ENCODE assay signal across 10 mouse cellular contexts in genomic region chr4:43383246-43384082, GRCm38 (mm10). TPM values are rescaled to one million over a fixed set of nuclear protein-coding genes. Genes with fewer than 3 reads are reported as not detected.
DNase-seq lines count a peak whose midpoint lies in the region; ATAC-seq and TF ChIP-seq lines count a peak whose summit lies in the region.
"Had no signal": no experiment of that assay in that cellular context is flagged by ENCODE, and none has a peak within 500 bp of the region (broad histone marks: within the 10 kb centered on the region; RNA-seq: fewer than 3 reads in every experiment).

No protein-coding gene starts in this region.

- H3K4me2 ChIP-seq in embryonic facial prominence, embryonic 15.5 days (replicated peaks): peak overlapping the region; percentile 90; the same call in 1 of the 2 replicates

- TF ChIP-seq CTCF in layer of hippocampus, adult 2 months (conservative IDR thresholded peaks at IDR 0.05): no peak
- no peak for TF ChIP-seq CTCF in Patski (IDR thresholded peaks at IDR 0.05)

- peak overlapping the region; percentile 99 for H3K27ac ChIP-seq in layer of hippocampus, adult 2 months
- no peak overlapping the region for H3K27ac ChIP-seq in embryonic facial prominence, embryonic 15.5 days (replicated peaks)

- no peaks in the 10 kb centered on the region for H3K9me3 ChIP-seq in embryonic facial prominence, embryonic 15.5 days (replicated peaks)

- WGBS in embryonic facial prominence, embryonic 15.5 days: 58% methylated on average over 11 of the region's 11 CpGs

- CTCF ChIA-PET in Patski (lab: Charles Lee): interaction anchor here (0.7 to 1.1 kb wide), 4 partner anchors 11 to 15 kb away, joined by 3 to 6 read pairs (median 3); no protein-coding TSS in a partner anchor

- no peak overlapping the region for H3K9ac ChIP-seq in embryonic facial prominence, embryonic 15.5 days

- H3K36me3 ChIP-seq in embryonic facial prominence, embryonic 15.5 days: no peaks in the 10 kb centered on the region

- no peaks in the 10 kb centered on the region for H3K27me3 ChIP-seq in Patski
- H3K27me3 ChIP-seq in embryonic facial prominence, embryonic 15.5 days: no peaks in the 10 kb centered on the region; the same call in 1 of the 2 replicates

- ATAC-seq in Patski: peak; percentile 10
- ATAC-seq in embryonic facial prominence, embryonic 15.5 days (ENCODE audit: insufficient number of reproducible peaks, low FRiP score, low TSS enrichment, low read depth): no peak
- peak; percentile 27; the same call in 1 of the 2 replicates for ATAC-seq in megakaryocyte, adult 5-6 weeks (ENCODE audit: poor library complexity, severe bottlenecking)
- ATAC-seq in frontal cortex, adult (ENCODE audit: low TSS enrichment): no peak

- H3K4me1 ChIP-seq in embryonic facial prominence, embryonic 15.5 days: peaks cover 24% of the 10 kb centered on the region

- H3K4me3 ChIP-seq in layer of hippocampus, adult 2 months: peak overlapping the region; percentile 97
- peak overlapping the region; percentile 80 for H3K4me3 ChIP-seq in embryonic facial prominence, embryonic 15.5 days (replicated peaks)

- POLR2A ChIA-PET in Patski (lab: Charles Lee): interaction anchor here (0.7 to 1.5 kb wide), 6 partner anchors 10 to 74 kb away, joined by 3 to 6 read pairs (median 4); no protein-coding TSS in a partner anchor

- no peak for DNase-seq in layer of hippocampus, adult 2 months (ENCODE audit: low spot score in 2 of 2)
- DNase-seq in layer of hippocampus, postnatal 36 days: no peak
- no peak for DNase-seq in Patski (ENCODE audit: low read depth, low spot score)
- no peak for DNase-seq in thymus, postnatal 14 days
- no peak for DNase-seq in cerebellum, adult 9-11 months

- in situ Hi-C loops in Patski (cut with MboI; ENCODE audit: low pct_unique_long_range_greater_than_20kb): loop anchor here (5.0 kb wide), 1 partner anchor 34 kb away; no protein-coding TSS in a partner anchor

RNA-seq across cellular contexts. Expression of gene Rusc2, which starts 1.7 kb away (rescaled TPM):
- total RNA-seq in layer of hippocampus, adult 2 months (2021): 100 to 1,000 TPM; 117 to 120 TPM
- 100 to 1,000 TPM; 104 to 120 TPM for total RNA-seq in layer of hippocampus, postnatal 36 days (2021)
- 29.6 TPM for polyA plus RNA-seq in Patski (2021)
- 18.2 TPM in 2 replicates for polyA plus RNA-seq in embryonic facial prominence, embryonic 15.5 days (2015; fragmentation: Nextera tagmentation; extraction: Ambion mirVana)
- total RNA-seq in megakaryocyte, adult 5-6 weeks (2015): 2.1 and 3.0 TPM in 2 replicates
- total RNA-seq in megakaryocyte, adult 5-6 weeks (2017): 0.77 and 2.3 TPM in 2 replicates

RNA-seq across cellular contexts. Expression of gene Fam166b, which starts 45.5 kb away (rescaled TPM):
- 1 to 10 TPM in 1 of 2 experiments, under 1 TPM in 1; 0.98 to 1.9 TPM for total RNA-seq in layer of hippocampus, adult 2 months (2021)
- 1 to 10 TPM in 1 of 2 experiments, under 1 TPM in 1; 0.72 to 2.6 TPM for total RNA-seq in layer of hippocampus, postnatal 36 days (2021)
- 0.17 TPM for polyA plus RNA-seq in Patski (2021)
- 0.41 and 0.44 TPM in 2 replicates for polyA plus RNA-seq in embryonic facial prominence, embryonic 15.5 days (2015; fragmentation: Nextera tagmentation; extraction: Ambion mirVana)
- not detected in 2 replicates for total RNA-seq in megakaryocyte, adult 5-6 weeks (2015)
- not detected in 2 replicates for total RNA-seq in megakaryocyte, adult 5-6 weeks (2017)
- total RNA-seq: hematopoietic stem cell, adult 5-6 weeks; neutrophil, adult 5-6 weeks had no signal

RNA-seq across cellular contexts. Expression of gene Tesk1, which starts 58.3 kb away (rescaled TPM):
- total RNA-seq in layer of hippocampus, adult 2 months (2021): 10 to 100 TPM; 79.9 to 86.0 TPM
- 10 to 100 TPM; 76.2 to 76.3 TPM for total RNA-seq in layer of hippocampus, postnatal 36 days (2021)
- polyA plus RNA-seq in Patski (2021): 50.4 TPM
- 9.2 and 9.3 TPM in 2 replicates for polyA plus RNA-seq in embryonic facial prominence, embryonic 15.5 days (2015; fragmentation: Nextera tagmentation; extraction: Ambion mirVana)
- 5.7 and 6.3 TPM in 2 replicates for total RNA-seq in megakaryocyte, adult 5-6 weeks (2015)
- total RNA-seq in megakaryocyte, adult 5-6 weeks (2017): 7.6 and 9.3 TPM in 2 replicates

Comparison
In these comparisons a context has a peak if more than half of its experiments do, and no peak if none do; other contexts are left out.
1. ATAC-seq: peak in Patski (single experiment) and megakaryocyte, adult 5-6 weeks (single experiment); none in embryonic facial prominence, embryonic 15.5 days (single experiment) and frontal cortex, adult (single experiment).
2. RNA of gene Rusc2, which starts 1.7 kb away (total RNA-seq): 117 to 120 TPM in layer of hippocampus, adult 2 months and 104 to 120 TPM in layer of hippocampus, postnatal 36 days; 0.77 to 3.0 TPM in megakaryocyte, adult 5-6 weeks; every median in the first group is over 10 times any median in the second.
3. RNA of gene Tesk1, which starts 58.3 kb away (total RNA-seq): 79.9 to 86.0 TPM in layer of hippocampus, adult 2 months and 76.2 to 76.3 TPM in layer of hippocampus, postnatal 36 days; 5.7 to 9.3 TPM in megakaryocyte, adult 5-6 weeks; every median in the first group is over 4 times any median in the second.